Mouse (Mus musculus): ENCODE results near the gene H2afz.

GRCm38 (mm10) chr3:137897685-137898084 is 33.4 kb downstream of the H2afz start:
- TF ChIP-seq EP300 (IDR thresholded peaks at IDR 0.05; ENCODE audit: low read depth) = no peak
- no peak for TF ChIP-seq CTCF (IDR thresholded peaks at IDR 0.05; ENCODE audit: low read depth)
